Mouse (Mus musculus): ENCODE measurements at regions not wholly inside any gene's neighbourhood (a gene's known extent, or its start where the extent isn't known, plus 50 kb on each side); places are given as distances from the start of the nearest gene placed in this dataset.

- TF ChIP-seq POLR2A (IDR thresholded peaks at IDR 0.05; ENCODE audit: borderline replicate concordance, control insufficient read depth, low read depth, low read length) (peak; percentile 45; the same call in 1 of the 2 replicates), CTCF (IDR thresholded peaks at IDR 0.05; ENCODE audit: control insufficient read depth, insufficient read depth, low read length) (no peak)
- 20% methylated on average over 4 of the region's 4 CpGs for WGBS
- no peak overlapping the region for H3K4me3 ChIP-seq (replicated peaks; ENCODE audit: control insufficient read depth, low read depth, low read length)
- H3K27ac ChIP-seq (ENCODE audit: control insufficient read depth, insufficient read depth, low read depth, low read length, poor library complexity), result peak overlapping the region; percentile 96
- peaks cover 21% of the 10 kb centered on the region for H3K4me1 ChIP-seq (ENCODE audit: control insufficient read depth, insufficient read depth, low read length)
These were observed 69.5 kb downstream of the Zfp36l2 start for GRCm38 (mm10) chr17:84118271-84118670.

- H3K4me1 ChIP-seq (ENCODE audit: control insufficient read depth, insufficient read depth, low read length), result peaks cover 21% of the 10 kb centered on the region
- peak overlapping the region; percentile 96 for H3K27ac ChIP-seq (ENCODE audit: control insufficient read depth, insufficient read depth, low read depth, low read length, poor library complexity)
- 16% methylated on average over 1 of the region's 1 CpGs for WGBS
- no peak overlapping the region for H3K4me3 ChIP-seq (replicated peaks; ENCODE audit: control insufficient read depth, low read depth, low read length)
- TF ChIP-seq POLR2A (IDR thresholded peaks at IDR 0.05; ENCODE audit: borderline replicate concordance, control insufficient read depth, low read depth, low read length) (no peak), CTCF (IDR thresholded peaks at IDR 0.05; ENCODE audit: control insufficient read depth, insufficient read depth, low read length) (no peak)
These were observed 70.0 kb downstream of the Zfp36l2 start for GRCm38 (mm10) chr17:84117756-84118155.

- H3K4me3 ChIP-seq (replicated peaks; ENCODE audit: control insufficient read depth, low read depth, low read length), result no peak overlapping the region
- H3K4me1 ChIP-seq (ENCODE audit: control insufficient read depth, insufficient read depth, low read length), result peaks cover 24% of the 10 kb centered on the region
- WGBS, result 2% methylated on average over 17 of the region's 17 CpGs
- H3K27ac ChIP-seq (ENCODE audit: control insufficient read depth, insufficient read depth, low read depth, low read length, poor library complexity), result peak overlapping the region; percentile 96
- TF ChIP-seq CTCF (IDR thresholded peaks at IDR 0.05; ENCODE audit: control insufficient read depth, insufficient read depth, low read length), result no peak
- TF ChIP-seq POLR2A (IDR thresholded peaks at IDR 0.05; ENCODE audit: borderline replicate concordance, control insufficient read depth, low read depth, low read length), result peak; percentile 29; the same call in 1 of the 2 replicates
These were observed 71.1 kb downstream of the Zfp36l2 start for GRCm38 (mm10) chr17:84116340-84117279.

GRCm38 (mm10) chr17:84115957-84116339 lies 71.8 kb downstream of the Zfp36l2 start:
- H3K27ac ChIP-seq (ENCODE audit: control insufficient read depth, insufficient read depth, low read depth, low read length, poor library complexity), result peak overlapping the region; percentile 96
- 9% methylated on average over 3 of the region's 3 CpGs for whole genome bisulfite sequencing
- H3K4me1 ChIP-seq (ENCODE audit: control insufficient read depth, insufficient read depth, low read length), result peaks cover 24% of the 10 kb centered on the region
- TF ChIP-seq POLR2A (IDR thresholded peaks at IDR 0.05; ENCODE audit: borderline replicate concordance, control insufficient read depth, low read depth, low read length) (no peak), CTCF (IDR thresholded peaks at IDR 0.05; ENCODE audit: control insufficient read depth, insufficient read depth, low read length) (no peak)
- no peak overlapping the region for H3K4me3 ChIP-seq (replicated peaks; ENCODE audit: control insufficient read depth, low read depth, low read length)

GRCm38 (mm10) chr17:84115133-84115532 lies 72.6 kb downstream of the Zfp36l2 start:
- Histone ChIP-seq H3K4me3 (replicated peaks; ENCODE audit: control insufficient read depth, low read depth, low read length) (no peak overlapping the region), H3K4me1 (ENCODE audit: control insufficient read depth, insufficient read depth, low read length) (peaks cover 22% of the 10 kb centered on the region), H3K27ac (ENCODE audit: control insufficient read depth, insufficient read depth, low read depth, low read length, poor library complexity) (peak overlapping the region; percentile 96)
- TF ChIP-seq CTCF (IDR thresholded peaks at IDR 0.05; ENCODE audit: control insufficient read depth, insufficient read depth, low read length), result no peak
- TF ChIP-seq POLR2A (IDR thresholded peaks at IDR 0.05; ENCODE audit: borderline replicate concordance, control insufficient read depth, low read depth, low read length), result no peak
- WGBS, result 22% methylated on average over 8 of the region's 8 CpGs

GRCm38 (mm10) chr17:84114279-84114994 lies 73.3 kb downstream of the Zfp36l2 start:
- peaks cover 23% of the 10 kb centered on the region for H3K4me1 ChIP-seq (ENCODE audit: control insufficient read depth, insufficient read depth, low read length)
- no peak overlapping the region for H3K4me3 ChIP-seq (replicated peaks; ENCODE audit: control insufficient read depth, low read depth, low read length)
- TF ChIP-seq POLR2A (IDR thresholded peaks at IDR 0.05; ENCODE audit: borderline replicate concordance, control insufficient read depth, low read depth, low read length), result no peak
- no peak for TF ChIP-seq CTCF (IDR thresholded peaks at IDR 0.05; ENCODE audit: control insufficient read depth, insufficient read depth, low read length)
- WGBS, result 31% methylated on average over 9 of the region's 9 CpGs
- H3K27ac ChIP-seq (ENCODE audit: control insufficient read depth, insufficient read depth, low read depth, low read length, poor library complexity), result peak overlapping the region; percentile 96

- Histone ChIP-seq H3K4me3 (replicated peaks; ENCODE audit: control insufficient read depth, low read depth, low read length) (no peak overlapping the region), H3K4me1 (ENCODE audit: control insufficient read depth, insufficient read depth, low read length) (peaks cover 19% of the 10 kb centered on the region), H3K27ac (ENCODE audit: control insufficient read depth, insufficient read depth, low read depth, low read length, poor library complexity) (peak overlapping the region; percentile 71)
- TF ChIP-seq CTCF (IDR thresholded peaks at IDR 0.05; ENCODE audit: control insufficient read depth, insufficient read depth, low read length), result peak; percentile 94
- peak; percentile 10; the same call in 1 of the 2 replicates for TF ChIP-seq POLR2A (IDR thresholded peaks at IDR 0.05; ENCODE audit: borderline replicate concordance, control insufficient read depth, low read depth, low read length)
- 11% methylated on average over 8 of the region's 8 CpGs for WGBS
These were observed 74.0 kb downstream of the Zfp36l2 start for GRCm38 (mm10) chr17:84113608-84114278.
